Mouse (Mus musculus): ENCODE results near the gene Nmrk1.
A peak's percentile ranks its signal among the peaks of the same experiment; 100 is the strongest.

Gene Nmrk1

DNA sequence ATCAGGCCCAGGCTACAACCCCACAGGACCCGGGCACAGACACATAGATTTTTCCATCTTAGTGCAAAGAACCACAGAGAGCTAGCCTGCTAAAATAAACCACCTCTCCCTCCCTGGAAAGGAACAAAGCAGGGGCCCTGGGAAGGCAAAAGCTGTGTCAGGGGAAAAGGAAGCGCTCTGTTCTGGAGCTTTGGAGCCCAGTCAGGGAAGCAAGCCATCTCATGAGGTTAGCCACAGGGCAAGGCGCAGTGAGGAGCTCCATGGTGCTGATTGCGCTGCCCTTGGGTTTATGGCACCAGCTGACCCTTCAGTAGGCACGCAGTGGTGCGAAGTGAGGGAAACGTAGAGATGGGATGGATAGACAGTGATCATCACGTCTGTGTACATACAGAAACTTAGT lies 22.6 kb downstream of the Nmrk1 start:
- no peak for DNase-seq (ENCODE audit: low spot score)

GRCm38 (mm10) chr19:18654984-18655383 lies 23.2 kb downstream of the Nmrk1 start:
- no peak for DNase-seq (ENCODE audit: low spot score)

DNA sequence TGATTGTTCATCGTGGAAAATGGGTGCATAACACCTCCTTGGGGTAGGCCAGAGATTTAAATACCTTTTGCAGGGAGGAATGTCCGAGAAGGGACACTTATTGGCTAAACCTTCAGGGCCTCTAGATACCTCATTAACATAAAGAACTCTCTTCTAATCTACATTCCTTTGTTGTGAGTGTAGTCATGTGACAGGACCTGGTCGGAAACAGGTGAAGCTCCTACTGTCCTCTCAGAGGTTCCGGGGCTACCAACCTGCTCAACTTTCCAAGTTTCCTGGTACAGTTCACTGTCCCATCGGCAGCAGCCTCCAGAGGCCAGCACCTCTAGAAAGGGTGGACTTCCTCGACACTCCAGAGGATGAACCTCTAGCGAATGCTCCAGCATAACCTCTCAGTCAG lies 24.2 kb downstream of the Nmrk1 start:
- DNase-seq (ENCODE audit: low spot score) = no peak

DNA sequence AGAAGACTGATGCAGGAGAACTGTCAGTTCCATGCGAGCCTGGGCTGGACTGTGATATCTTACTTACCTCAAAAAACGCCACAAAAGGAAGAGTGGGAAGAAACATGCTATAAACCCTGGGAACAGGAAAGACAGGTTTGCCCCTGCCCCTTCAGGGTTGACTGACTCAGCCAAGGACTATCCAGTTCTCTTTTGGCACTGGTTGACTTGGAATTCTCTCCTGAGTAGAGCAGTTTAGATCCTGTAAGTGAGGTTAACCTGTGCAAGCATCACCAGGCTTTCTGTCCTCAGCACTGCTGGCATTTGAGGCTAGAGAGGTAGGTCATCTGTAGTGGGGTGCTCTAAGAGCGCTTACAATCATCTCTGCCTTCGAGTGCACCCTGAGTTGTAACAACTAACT lies 26.7 kb downstream of the Nmrk1 start:
- DNase-seq (ENCODE audit: low spot score) = no peak

- no peak for DNase-seq (ENCODE audit: low spot score)
Measured at GRCm38 (mm10) chr19:18659349-18659748, 27.6 kb downstream of the Nmrk1 start.

GRCm38 (mm10) chr19:18660466-18660865 lies 28.7 kb downstream of the Nmrk1 start:
- no peak for DNase-seq (ENCODE audit: low spot score)

- no peak for DNase-seq (ENCODE audit: low spot score)
Measured at GRCm38 (mm10) chr19:18661683-18662082, 29.9 kb downstream of the Nmrk1 start.

DNA sequence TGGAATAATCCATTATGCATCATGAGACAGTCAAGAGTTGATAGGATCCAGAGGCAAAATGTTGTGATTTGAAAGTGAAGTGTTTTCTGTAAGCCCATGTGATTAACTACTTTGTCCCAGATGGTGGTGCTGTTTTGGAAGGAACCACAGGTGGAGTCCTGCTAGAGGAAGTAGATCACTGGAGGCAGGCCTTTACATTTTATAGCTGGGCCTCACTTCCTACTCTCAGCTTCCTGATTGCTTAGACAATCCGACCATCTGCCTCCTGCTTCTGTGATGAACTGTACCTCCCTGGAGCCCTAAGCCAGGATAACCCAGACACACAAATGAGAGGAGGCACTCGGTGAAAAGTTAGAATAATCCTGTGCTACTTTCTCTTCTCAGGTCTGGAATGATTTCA lies 32.2 kb downstream of the Nmrk1 start:
- no peak for DNase-seq (ENCODE audit: low spot score)

DNA sequence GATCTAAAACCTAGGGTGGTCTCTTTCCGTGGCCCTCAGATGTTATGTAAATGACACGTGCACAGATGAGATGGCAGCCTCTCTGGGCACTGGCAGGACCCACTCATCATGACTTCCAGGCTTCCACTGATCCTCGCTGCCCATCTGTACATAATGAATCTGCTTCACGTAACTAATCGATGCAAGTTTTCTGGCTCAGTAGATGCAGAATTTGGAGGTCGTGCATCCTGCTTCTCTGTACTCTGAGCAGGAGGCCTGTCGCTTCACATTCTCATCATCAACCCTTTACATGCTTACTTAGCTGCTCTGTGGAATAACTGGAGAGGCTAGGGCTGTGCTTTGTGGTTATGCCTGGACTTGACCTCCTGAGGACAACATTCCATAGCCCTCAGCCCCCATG lies 35.2 kb downstream of the Nmrk1 start:
- no peak for DNase-seq (ENCODE audit: low spot score)

- no peak for DNase-seq (ENCODE audit: low spot score)
Measured at GRCm38 (mm10) chr19:18669551-18669950, 37.8 kb downstream of the Nmrk1 start.

DNA sequence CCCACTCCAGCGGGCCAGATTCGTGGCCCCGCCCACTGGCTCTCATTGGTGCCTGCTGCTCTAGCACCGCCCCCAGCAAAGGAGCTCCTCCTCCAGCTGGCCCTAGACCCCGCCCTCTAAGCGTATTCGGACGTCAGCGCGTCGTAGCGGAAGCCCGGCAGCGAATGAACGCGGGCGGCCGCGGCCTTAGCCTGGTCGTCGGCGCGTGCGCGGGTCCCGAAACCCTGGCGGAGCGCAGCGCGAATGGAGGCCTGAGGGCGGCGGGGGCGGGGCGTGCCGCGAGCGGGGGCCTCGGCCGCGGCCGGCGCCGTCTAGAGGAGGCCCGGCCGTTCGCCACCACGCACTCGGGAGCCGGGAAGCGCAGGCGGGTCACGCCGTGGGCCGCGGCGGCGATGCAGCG lies 38.9 kb downstream of the Nmrk1 start, which contains the start of gene Carnmt1:
Gene Carnmt1 (plus strand): TSS at position 157 of the 400 bp plus-strand sequence.
- peak; percentile 99 for DNase-seq (ENCODE audit: low spot score)

GRCm38 (mm10) chr19:18671056-18671741 lies 39.4 kb downstream of the Nmrk1 start:
- peak; percentile 48 for DNase-seq (ENCODE audit: low spot score)

DNA sequence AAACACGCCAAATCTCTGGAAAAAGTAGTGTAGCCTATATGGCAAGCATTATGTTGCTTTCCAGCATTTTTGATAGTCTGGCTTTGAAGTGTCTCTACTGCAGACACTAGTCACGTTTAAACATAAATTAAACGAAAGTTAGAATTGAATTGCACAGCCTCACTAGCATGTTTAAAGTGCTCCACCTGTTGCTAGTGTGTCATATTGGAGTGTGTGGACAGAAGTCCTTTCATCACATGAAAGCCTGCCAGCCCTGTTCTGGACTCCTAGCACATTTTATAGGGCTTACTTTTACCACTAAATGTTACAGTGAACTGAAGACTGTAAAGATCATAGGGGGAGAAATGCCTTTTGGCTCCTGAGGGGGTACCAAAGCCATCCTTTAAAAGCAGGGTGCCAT lies 40.7 kb downstream of the Nmrk1 start:
- no peak for DNase-seq (ENCODE audit: low spot score)

DNA sequence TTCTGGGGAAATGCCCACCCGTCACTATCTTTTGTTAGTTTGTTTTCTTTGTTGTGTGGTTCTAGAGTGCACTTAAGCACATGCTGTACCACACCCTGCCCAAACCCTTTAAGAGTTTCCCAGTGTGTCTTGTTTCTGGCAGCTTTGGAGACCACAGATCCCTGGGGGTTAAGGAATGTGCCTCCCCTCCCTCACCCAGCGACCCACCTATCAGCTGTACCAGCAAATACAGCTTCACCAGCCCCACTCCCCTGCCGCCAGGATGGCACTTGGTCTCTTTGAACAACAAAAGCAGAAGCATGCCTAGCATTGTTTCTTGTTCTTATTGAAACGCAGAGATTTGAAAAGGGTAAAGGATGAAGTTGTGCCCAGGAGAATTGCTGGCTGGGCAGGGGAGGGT lies 41.4 kb downstream of the Nmrk1 start:
- no peak for DNase-seq (ENCODE audit: low spot score)

DNA sequence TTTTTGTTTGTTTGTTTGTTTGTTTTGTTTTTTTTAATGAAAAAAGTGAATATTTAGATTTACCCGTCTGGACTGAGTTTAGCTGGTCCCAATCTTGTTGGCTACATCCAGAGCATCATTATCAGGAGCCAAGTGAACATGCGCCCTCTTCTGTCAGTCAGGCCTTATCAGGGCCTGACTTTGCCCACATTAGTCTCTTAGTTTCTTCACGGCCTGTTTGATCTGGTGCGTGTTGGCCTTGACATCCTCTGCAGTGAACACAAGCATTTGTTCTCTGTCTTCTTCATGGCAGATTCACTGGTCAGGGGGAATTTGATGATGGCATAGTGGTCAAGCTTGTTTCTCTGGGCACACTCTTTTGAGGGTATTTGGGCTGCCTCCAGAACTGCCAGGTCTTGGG lies 50.4 kb downstream of the Nmrk1 start:
- DNase-seq (ENCODE audit: low spot score) = no peak

GRCm38 (mm10) chr19:18687556-18687955 lies 55.8 kb downstream of the Nmrk1 start:
- no peak for DNase-seq (ENCODE audit: low spot score)

DNA sequence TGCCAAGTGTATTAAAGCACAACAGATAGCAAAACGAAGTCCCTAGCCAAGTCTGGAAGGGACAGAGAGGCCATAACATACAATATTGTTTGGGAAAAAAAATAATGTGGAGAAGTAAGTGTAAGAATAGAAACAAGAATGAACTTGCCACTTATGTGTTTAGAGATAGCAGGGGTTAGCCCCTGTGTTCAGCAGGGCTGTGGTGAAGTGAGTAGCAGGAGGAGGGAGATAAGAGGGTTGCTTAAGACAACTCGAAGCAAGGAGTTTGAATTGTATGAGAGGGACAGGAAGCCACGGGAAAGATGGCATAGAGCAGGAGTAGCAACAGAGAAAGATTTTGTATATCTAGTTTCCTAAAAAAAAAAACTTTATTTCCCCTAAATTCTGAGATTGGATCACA lies 60.4 kb downstream of the Nmrk1 start:
- DNase-seq (ENCODE audit: low spot score) = no peak

GRCm38 (mm10) chr19:18692768-18693167 lies 61.0 kb downstream of the Nmrk1 start:
- no peak for DNase-seq (ENCODE audit: low spot score)

DNA sequence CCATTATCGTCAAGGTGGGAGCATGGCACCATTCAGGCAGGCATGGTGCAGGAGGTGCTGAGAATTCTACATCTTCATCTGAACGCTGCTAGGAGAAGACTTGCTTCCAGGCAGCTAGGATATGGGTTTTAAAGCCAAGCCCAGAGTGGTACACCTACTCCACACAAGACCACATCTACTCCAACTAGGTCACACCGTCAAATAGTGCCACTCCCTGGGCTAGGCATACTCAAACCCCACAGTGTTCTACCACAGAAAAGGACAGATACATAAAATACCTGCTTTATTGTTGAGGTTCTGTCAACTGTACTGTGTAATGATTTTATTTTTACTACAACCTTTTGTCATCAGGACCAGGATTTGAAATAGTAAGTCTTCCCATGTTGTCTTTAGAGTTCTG lies 63.4 kb downstream of the Nmrk1 start:
- DNase-seq (ENCODE audit: low spot score) = no peak

GRCm38 (mm10) chr19:18695552-18695951 lies 63.8 kb downstream of the Nmrk1 start:
- no peak for DNase-seq (ENCODE audit: low spot score)

Measured in ovary, postnatal 36 days (tissue).